Mouse (Mus musculus) ES-E14 (cell line): ENCODE measurements around the gene Sos2. TPM values are rescaled to one million over a fixed set of nuclear protein-coding genes. Genes with fewer than 3 reads are reported as not detected.

Source experiments
- DNase-seq: peaks from one replicate; pipeline ENCODE4 v3.0.0-alpha.2; 2013; ENCODE audit warnings: low read depth, low spot score
- H3K27ac ChIP-seq: 2 replicates; pipeline ENCODE4 v1.5.1; 2012; ENCODE audit warnings: low read depth, mild to moderate bottlenecking, low read length, moderate library complexity, mixed read lengths; ENCODE audit not compliant: poor library complexity, insufficient read depth, severe bottlenecking
- H3K36me3 ChIP-seq: 2 replicates; pipeline ENCODE4 v1.6.1; 2012; ENCODE audit warnings: mild to moderate bottlenecking, low read length, moderate library complexity, mixed read lengths; ENCODE audit not compliant: control insufficient read depth, poor library complexity, insufficient read depth, severe bottlenecking
- H3K4me1 ChIP-seq, 2 experiments: fragments of 150-350 bp in 1 of 2; sonication (generic) in 1 of 2; 2 replicates each; pipeline ENCODE4 v1.6.1; 2012; ENCODE audit warnings: low read length in 2 of 2, mild to moderate bottlenecking in 1 of 2, mixed read lengths in 1 of 2; ENCODE audit not compliant: control insufficient read depth in 2 of 2, insufficient read depth in 2 of 2, poor library complexity in 1 of 2
- H3K4me3 ChIP-seq, 2 experiments: fragments of 150-350 bp in 1 of 2; sonication (generic) in 1 of 2; 2 replicates each; pipeline ENCODE4 v1.5.1; 2012; ENCODE audit warnings: low read length in 2 of 2, low read depth in 1 of 2, mild to moderate bottlenecking in 1 of 2, mixed read lengths in 1 of 2; ENCODE audit not compliant: insufficient read depth in 1 of 2, poor library complexity in 1 of 2, severe bottlenecking in 1 of 2
- H3K9ac ChIP-seq: 2 replicates; pipeline ENCODE4 v1.6.1; 2012; ENCODE audit warnings: low read depth, mild to moderate bottlenecking, low read length, mixed read lengths; ENCODE audit not compliant: poor library complexity, insufficient read depth, severe bottlenecking
- H3K9me3 ChIP-seq: fragments of 150-350 bp; sonication (generic); 2 replicates; pipeline ENCODE4 v1.6.1; 2012; ENCODE audit warnings: low read depth, mild to moderate bottlenecking, low read length; ENCODE audit not compliant: control insufficient read depth, insufficient read depth
- CHD2 ChIP-seq: IDR thresholded peaks from 2 replicates; pipeline ENCODE4 v1.6.1; 2014; ENCODE audit warnings: mild to moderate bottlenecking, low read depth, low read length, inconsistent platforms
- HCFC1 ChIP-seq: IDR thresholded peaks from 2 replicates; pipeline ENCODE4 v1.6.1; 2012; ENCODE audit warnings: low read length, inconsistent platforms, borderline replicate concordance; ENCODE audit not compliant: insufficient read depth
- MAFK ChIP-seq: IDR thresholded peaks from 2 replicates; pipeline ENCODE4 v1.6.1; 2014; ENCODE audit warnings: mild to moderate bottlenecking, low read depth, low read length, inconsistent platforms; ENCODE audit not compliant: insufficient read depth
- ZC3H11A ChIP-seq: IDR thresholded peaks from 2 replicates; pipeline ENCODE4 v1.6.1; 2012; ENCODE audit warnings: low read depth, mild to moderate bottlenecking, inconsistent platforms, low read length, borderline replicate concordance
- ZNF384 ChIP-seq: IDR thresholded peaks from 2 replicates; pipeline ENCODE4 v1.6.1; 2012; ENCODE audit warnings: low read depth, low read length, inconsistent platforms
- in situ Hi-C, 2 experiments: fragments of 600-800 bp; cut with MboI; formaldehyde crosslinking; loops; one replicate each; pipeline ENCODE4 v1.15.1; 2025; ENCODE audit warnings: low sequenced_read_pairs in 2 of 2, inconsistent platforms in 1 of 2; ENCODE audit not compliant: unreplicated experiment in 2 of 2
- total RNA-seq: library from RNA; depleted of rRNA; stranded (reverse); fragments of 300-350 nt; gene quantifications from 2 replicates; pipeline ENCODE4 v1.2.3, GENCODE M21; 2012; rRNA removed

Sos2 gene
- total RNA-seq, 1 experiment = 6.9 TPM

- H3K36me3 ChIP-seq = no peaks in the 10 kb centered on the region
- in situ Hi-C loops = no loop called here
These were observed 144.4 kb downstream of the Sos2 start for GRCm38 (mm10) chr12:69537243-69537674.

DNA sequence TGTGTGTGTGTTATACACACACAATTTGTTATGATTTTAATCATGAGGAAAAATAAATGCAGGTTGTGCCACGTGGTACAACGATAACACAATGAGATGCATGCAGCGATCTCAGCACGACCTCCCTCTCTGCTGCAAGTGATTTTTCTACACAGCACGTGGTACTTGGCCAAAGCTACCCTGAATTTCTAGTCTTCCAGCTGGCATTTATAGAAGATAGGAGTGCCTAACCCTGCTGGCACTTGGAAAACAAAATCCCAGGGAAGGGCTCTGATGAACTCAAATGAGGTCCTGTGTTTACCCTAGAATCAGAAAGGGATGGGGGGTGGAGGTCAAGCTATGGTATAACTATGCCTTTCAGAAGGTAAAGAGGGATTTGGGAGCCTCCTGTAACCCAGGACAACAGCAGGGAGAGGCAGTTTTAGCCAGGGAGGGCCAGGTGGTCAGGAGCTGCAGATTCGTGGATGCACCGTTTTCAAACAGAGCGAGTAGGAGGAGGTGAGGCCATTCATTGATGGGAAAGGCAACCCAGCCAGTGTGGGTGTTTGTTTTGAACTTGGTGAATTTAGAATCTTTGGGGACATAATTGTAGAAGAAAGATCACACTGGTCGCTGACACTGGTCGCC is 144.9 kb downstream of the Sos2 start:
- Histone ChIP-seq H3K9me3 (no peaks in the 10 kb centered on the region), H3K4me1 (peaks cover 0 to 8% of the 10 kb centered on the region in 2 experiments; a peak in 1 of 4 replicates), H3K4me3 (no peak overlapping the region), H3K9ac (no peak overlapping the region), H3K27ac (no peak overlapping the region), H3K36me3 (no peaks in the 10 kb centered on the region)
- in situ Hi-C loops = no loop called here
- no peak for TF ChIP-seq CHD2
- TF ChIP-seq ZC3H11A = no peak
- no peak for TF ChIP-seq MAFK
- no peak for TF ChIP-seq HCFC1
- no peak for TF ChIP-seq ZNF384
- DNase-seq = no peak

More at GRCm38 (mm10) chr12:69537243-69537674, 144.4 kb downstream of the Sos2 start:
- no peak for TF ChIP-seq MAFK
- TF ChIP-seq CHD2 = no peak
- no peak for TF ChIP-seq ZC3H11A
- TF ChIP-seq HCFC1 = no peak
- TF ChIP-seq ZNF384 = no peak
- Histone ChIP-seq H3K9me3 (no peaks in the 10 kb centered on the region), H3K27ac (no peak overlapping the region), H3K4me1 (peaks cover 0 to 8% of the 10 kb centered on the region in 2 experiments; a peak in 1 of 4 replicates), H3K4me3 (peak overlapping the region in 1 of 2 experiments; percentile 39; a peak in 1 of 4 replicates), H3K9ac (no peak overlapping the region)
- no peak for DNase-seq

Other genes starting within 250 kb of the Sos2 start
- 6.9 and 7.5 TPM in 2 replicates for gene Vcpkmt, start 98.8 kb downstream of the Sos2 start, total RNA-seq
- gene L2hgdh, start 43.0 kb upstream of the Sos2 start, total RNA-seq = 23.3 and 28.2 TPM in 2 replicates
- 7.9 and 9.6 TPM in 2 replicates for gene Atp5s, start 43.1 kb upstream of the Sos2 start, total RNA-seq
- 0.90 and 3.0 TPM in 2 replicates for gene Cdkl1, start 109.4 kb upstream of the Sos2 start, total RNA-seq
- 2.5 and 5.8 TPM in 2 replicates for gene Atl1, start 210.8 kb upstream of the Sos2 start, total RNA-seq
- 22.5 and 29.8 TPM in 2 replicates for gene Map4k5, start 211.3 kb upstream of the Sos2 start, total RNA-seq